Mouse (Mus musculus): ENCODE results near the gene R3hdml. TPM values are rescaled to one million over a fixed set of nuclear protein-coding genes. Genes with fewer than 3 reads are reported as not detected.
"Not testable (repeated sequence)": the region's sequence is repeated elsewhere in the genome, so short reads cannot be mapped to it uniquely, and the experiment has no call there.

Gene R3hdml
- total RNA-seq (2021), result not detected

GRCm38 (mm10) chr2:163492018-163492417, at the start of gene R3hdml:
Gene R3hdml, plus strand, starts transcription at chr2:163492318.
- DNase-seq, result no peak
- intact Hi-C loops (cut with DNase I), result no loop called here

GRCm38 (mm10) chr2:163443543-163443942, 48.6 kb upstream of the R3hdml start:
- intact Hi-C loops (cut with DNase I), result no loop called here

DNA sequence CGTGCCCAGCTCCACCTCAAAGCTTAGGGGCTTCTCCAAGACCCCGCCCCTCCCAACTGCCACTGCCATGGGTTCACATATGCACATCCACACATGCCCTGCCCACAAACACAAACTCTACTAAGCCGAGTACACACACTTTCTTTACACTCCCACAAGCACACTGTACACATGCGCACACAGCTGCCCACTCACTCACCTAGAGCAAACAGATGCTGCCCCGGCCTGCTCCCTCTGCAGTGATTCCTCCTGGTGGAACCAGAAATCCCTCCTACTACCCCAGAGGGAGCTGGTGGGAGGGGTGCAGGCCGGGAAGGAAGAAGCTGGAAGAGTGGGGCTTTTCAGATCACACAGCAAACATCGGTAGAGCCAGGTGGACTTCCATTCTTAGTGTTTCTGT, 48.1 kb upstream of the R3hdml start:
- intact Hi-C loops (cut with DNase I), result no loop called here
- DNase-seq, result no peak

More at GRCm38 (mm10) chr2:163443543-163443942, 48.6 kb upstream of the R3hdml start:
- DNase-seq, result peak; percentile 41

GRCm38 (mm10) chr2:163447375-163447774, 44.7 kb upstream of the R3hdml start:
- no peak for DNase-seq
- intact Hi-C loops (cut with DNase I), result no loop called here

DNA sequence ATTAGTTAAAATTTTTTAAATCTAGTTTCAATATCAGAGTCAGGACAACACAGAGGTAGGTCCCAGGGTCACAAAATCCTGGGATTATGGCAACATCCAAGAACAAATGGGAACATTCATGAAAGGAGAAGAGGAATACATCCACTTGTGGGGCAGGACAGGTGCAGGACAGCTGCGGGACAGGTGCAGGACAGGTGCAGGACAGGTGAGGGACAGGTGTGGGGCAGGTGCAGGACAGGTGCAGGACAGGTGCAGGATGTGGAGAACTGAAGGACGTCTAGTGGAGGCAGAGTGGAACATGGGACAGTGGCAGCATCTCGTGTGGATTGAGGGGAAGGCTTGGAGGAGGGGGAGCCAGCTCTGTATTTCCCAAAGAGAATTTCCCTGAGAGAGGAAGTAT, 42.8 kb upstream of the R3hdml start:
- intact Hi-C loops (cut with DNase I), result no loop called here
- no peak for DNase-seq

DNA sequence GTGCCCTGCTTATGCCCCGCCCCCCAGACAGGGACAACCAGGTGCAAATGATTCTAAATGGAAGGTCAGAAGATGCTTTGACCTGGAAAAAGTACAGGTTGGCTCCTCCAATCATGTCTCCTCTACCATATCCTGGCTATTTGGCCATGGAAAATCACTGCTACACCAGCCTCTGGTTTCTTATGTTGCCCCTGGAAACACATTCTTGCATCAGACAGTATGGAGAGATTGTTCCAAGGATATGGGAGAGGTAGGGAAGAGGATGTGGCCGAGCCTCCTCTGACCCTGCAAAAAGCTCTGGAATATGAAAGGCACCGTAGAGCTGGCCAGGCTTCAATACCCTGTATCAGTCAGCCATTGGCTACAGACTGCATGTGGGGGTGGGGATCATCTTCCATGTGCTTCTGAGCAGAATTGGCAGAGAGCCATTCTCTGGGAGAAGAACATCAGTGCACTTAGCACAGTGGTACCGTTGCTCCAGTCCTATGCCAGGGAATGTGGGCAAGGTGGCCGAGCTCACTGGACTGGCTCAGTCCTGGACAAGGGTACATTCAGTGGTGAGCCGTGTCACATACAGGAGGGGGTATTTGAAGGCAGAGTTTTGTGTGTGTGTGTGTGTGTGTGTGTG, 41.3 kb upstream of the R3hdml start:
- intact Hi-C loops (cut with DNase I), result no loop called here

DNA sequence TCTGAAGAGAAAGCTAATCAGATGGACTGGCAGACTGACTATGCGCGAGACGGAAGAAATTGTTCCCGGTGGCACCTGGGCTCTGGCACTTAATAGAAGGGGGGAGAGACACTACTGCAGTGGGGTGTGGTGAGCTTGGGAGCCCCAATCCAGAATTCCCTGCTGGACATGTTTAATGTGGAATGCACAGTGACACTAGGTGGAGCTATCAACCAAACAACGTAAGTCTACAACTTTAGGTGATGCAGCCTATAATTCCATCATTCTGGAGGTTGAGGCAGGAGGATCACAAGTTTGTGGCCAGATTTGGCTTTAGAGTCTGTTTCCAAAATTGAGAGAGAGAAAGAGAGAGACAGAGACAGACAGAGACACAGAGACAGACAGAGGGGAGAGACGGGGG, 39.4 kb upstream of the R3hdml start:
- intact Hi-C loops (cut with DNase I), result no loop called here
- no peak for DNase-seq

More for the DNA sequence above, 41.3 kb upstream of the R3hdml start:
- DNase-seq, result no peak

DNA sequence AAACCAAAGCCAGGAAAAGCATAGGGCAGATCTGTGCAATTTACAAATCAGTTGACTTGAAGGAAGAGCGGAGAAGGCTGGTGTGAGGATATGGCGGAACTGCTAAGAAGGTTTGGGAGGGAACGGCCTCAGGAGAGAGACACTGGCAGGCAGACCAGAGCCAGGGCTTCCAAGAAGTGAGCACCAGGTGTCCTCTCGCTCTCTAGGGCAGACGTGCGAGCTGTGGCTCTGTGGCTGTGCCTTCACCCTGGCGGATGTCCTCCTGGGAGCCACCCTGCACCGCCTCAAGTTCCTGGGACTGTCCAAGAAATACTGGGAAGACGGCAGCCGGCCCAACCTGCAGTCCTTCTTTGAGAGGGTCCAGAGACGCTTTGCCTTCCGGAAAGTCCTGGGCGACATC, 38.7 kb upstream of the R3hdml start:
- no peak for DNase-seq
- intact Hi-C loops (cut with DNase I), result no loop called here

- intact Hi-C loops (cut with DNase I), result no loop called here
- no peak for DNase-seq
Observed at GRCm38 (mm10) chr2:163458539-163459265, 33.4 kb upstream of the R3hdml start.

DNA sequence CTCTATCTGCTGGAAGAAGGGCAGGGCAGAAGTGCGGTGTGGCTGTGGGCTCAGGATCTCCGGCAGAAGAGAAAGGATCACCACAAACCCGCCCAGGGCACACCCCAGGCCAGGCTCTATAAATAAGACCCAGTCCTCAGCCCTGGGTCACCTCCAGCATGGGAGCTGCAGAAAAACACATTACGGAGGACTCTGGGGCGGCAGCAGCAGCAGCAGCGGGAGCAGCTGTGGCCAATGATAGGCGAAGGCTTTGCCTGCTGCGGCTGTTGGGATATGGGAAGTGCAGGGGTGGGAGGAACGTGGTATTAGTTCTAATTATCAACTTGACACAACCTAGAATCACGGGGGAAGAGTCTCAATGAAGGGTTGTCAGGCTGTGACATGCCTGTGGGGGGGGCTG, 32.7 kb upstream of the R3hdml start:
- intact Hi-C loops (cut with DNase I), result no loop called here
- DNase-seq, result no peak

DNA sequence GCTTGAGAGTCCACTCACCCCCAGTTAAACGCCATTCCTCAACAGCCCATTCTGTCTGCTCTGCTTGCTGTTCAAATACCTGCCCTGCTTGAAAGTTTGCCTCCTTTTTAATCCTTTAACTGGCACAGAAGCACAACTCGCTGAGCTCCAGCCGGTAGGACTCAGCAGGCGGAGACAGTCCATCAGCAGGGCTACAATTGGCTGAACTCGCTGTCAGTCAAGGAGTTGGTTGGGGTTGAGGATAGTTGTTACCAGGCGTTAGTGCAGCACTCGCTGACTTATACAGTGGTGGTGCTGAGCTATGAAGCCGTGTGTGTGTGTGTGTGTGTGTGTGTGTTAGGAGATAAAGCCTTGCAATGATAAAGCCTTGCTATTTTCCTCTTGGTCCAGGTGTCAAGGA, 31.5 kb upstream of the R3hdml start:
- intact Hi-C loops (cut with DNase I), result no loop called here
- DNase-seq, result no peak

- intact Hi-C loops (cut with DNase I); DNase-seq: not testable (repeated sequence)
Observed at GRCm38 (mm10) chr2:163461307-163461706, 30.8 kb upstream of the R3hdml start.

DNA sequence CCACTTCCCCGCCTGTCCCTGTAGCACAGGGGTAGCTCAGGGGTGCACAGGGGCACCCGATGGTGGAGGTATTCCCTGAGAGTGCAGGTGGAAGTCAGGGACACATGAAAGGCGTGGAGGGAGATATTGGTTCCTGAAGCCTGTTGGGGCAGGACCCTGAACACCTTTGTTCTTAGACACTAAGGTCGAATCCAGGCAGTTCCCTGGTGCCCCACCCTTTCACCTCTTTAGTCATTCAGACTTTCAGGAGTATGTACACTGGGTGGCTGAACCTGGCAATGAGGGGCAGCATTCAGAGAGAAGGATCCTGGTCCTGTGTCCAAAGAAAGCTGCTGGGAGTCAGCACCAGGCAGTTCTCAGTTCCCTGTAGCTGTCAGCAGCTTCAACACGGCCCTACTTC, 29.7 kb upstream of the R3hdml start:
- DNase-seq, result no peak
- intact Hi-C loops (cut with DNase I), result no loop called here

DNA sequence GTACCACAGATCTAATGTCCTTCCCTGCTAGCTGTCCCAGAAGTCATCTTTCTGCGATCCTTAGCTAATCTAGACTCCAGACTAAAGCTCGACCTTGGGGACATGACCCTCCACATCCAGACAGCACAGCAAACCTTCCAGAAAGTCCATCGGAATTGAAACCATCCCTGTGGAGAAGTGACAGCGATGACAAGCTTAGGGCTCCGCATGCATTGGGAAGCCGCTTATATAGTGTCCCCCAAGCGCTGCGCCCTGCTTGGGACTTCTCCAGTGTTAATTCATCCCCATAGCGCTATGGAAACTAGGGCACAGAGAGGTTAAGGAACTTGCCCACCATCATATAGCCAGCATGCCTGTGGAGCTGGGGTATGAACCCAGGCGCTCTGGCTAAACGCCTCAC, 29.3 kb upstream of the R3hdml start:
- intact Hi-C loops (cut with DNase I), result no loop called here
- DNase-seq, result no peak

DNA sequence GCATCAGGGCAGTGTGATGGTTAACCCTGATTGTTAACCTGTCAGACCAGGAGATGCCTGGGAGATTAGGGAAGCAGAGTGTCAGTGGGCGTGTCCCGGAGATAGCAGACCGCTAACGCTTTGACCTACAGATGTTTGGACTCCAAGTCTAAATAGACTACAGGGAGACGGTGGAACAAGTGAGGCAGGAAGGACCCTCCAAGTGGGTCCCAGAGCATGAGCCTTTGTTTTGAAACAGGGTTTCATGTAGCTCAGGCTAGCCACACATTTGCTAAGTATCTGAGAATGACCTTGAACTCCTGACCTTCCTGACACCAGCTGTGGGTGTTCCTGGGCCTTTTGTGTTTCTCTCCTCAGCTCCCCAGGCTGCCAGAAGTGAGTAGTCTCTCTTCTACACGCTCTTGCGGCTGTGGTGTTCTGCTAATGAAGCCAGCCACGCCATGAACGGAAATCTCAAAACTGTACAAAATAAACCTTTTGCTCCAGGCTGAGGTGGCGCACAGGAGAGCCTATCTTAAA, 28.8 kb upstream of the R3hdml start:
- intact Hi-C loops (cut with DNase I), result no loop called here
- no peak for DNase-seq

- intact Hi-C loops (cut with DNase I), result no loop called here
- DNase-seq, result no peak
Observed at GRCm38 (mm10) chr2:163463998-163464397, 28.1 kb upstream of the R3hdml start.

GRCm38 (mm10) chr2:163464562-163464961, 27.6 kb upstream of the R3hdml start:
- intact Hi-C loops (cut with DNase I), result no loop called here
- no peak for DNase-seq

GRCm38 (mm10) chr2:163466771-163467170, 25.3 kb upstream of the R3hdml start:
- no peak for DNase-seq
- intact Hi-C loops (cut with DNase I), result no loop called here

- no peak for DNase-seq
- intact Hi-C loops (cut with DNase I), result no loop called here
Observed at GRCm38 (mm10) chr2:163467585-163467984, 24.5 kb upstream of the R3hdml start.

DNA sequence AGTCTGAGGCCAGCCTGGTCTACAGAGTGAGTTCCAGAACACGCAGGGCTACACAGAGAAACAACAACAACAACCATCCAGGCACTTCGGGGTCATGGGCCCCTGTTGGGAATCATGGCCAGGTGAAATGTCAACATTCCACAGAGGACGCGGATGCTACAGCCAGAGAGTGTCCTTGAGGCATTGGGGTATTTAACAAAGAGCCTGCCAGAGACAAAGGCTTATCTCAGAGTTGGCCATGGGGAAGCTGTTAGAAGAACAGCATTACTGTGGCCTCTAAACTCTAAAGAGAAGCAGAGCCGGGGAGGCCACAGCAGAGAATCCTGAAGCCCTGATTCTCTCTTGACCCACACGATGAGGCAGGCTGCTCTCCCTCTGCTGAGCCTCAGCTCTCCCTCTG, 23.3 kb upstream of the R3hdml start:
- DNase-seq, result no peak
- intact Hi-C loops (cut with DNase I), result no loop called here

DNA sequence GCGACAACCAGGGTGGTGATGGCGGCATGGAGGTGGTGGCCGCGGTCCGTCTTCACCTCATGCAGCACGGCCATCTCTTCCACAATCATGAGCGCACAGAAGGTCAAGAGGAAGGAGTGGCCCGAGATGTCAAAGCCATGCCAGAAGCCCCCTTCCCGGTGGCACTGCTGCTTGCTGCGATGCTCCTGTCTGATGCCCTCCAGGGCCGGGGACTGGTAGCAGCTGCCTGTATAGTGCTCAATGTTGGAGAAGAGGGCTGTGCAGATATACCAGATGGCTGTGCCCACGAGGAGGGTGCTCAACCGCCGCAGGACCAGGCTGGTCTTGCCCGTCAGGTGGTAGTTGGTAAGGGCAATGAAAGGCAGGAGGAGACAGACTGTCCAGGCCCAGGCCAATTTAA, 22.4 kb upstream of the R3hdml start:
- DNase-seq, result no peak
- intact Hi-C loops (cut with DNase I), result no loop called here

DNA sequence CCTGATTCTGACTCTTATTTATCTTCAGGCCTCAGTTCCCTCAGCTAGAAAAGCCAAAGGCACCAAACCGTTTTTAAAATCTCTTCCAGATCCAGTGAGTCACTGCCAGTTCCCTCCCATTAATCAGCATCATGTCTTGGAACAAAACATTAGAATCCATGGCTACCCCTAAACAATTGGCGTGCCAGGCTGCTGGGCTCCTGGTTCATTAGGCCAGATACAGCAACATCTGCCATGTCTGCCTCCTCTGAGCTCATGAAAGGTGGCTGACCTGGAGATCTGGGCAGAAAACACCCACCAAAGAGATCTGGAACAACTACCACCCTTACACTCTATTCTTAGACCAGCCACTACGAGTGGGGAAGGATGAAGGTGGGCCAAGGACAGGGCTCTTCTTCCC, 21.0 kb upstream of the R3hdml start:
- DNase-seq, result peak in 1 of 2 experiments; percentile 37
- intact Hi-C loops (cut with DNase I), result no loop called here
